Mouse (Mus musculus) ovary, postnatal 14 days (tissue): ENCODE measurements around the gene 1700029I15Rik.

Source experiments
- DNase-seq: peaks from one replicate; pipeline ENCODE4 v3.0.0; 2022; ENCODE audit warnings: low spot score

1700029I15Rik gene

DNA sequence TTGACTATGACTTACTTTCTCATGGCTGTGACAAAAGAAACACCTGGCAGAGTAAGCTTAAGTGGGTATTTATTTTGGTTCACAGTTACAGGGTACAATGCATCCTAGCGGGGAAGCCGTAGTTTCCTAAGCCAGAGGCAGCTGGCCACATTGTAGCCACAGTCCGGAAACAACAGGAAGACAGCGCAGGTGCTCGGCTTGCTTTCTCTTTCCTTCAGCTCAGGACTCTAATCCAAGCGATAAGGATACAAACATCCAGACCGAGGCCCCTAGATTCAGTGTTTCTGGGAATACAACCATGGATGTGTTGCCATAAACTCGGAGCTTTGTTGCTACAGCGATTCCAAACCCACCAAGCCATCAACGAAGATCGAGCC is 8.9 kb upstream of the 1700029I15Rik start:
- no peak for DNase-seq

DNA sequence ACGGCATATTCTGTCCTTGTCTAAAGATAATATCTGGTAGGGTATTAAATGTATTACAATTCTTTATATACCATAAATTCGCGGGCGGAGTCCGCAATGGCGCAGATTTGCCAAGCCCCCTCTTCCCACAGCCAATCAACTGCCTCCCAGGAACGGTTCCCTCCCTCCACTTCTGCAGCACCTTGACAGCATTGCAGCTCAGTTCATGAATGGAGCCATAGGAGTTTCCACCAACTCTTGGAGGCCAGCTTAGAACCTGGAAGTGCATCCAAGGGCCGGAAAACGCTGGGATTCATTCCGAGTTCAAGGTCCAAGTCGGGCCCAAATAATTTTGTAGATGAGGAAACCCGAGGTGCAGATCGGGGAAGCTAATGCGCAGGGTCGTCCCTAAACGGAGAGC is 7.8 kb upstream of the 1700029I15Rik start, which contains the start of the genes Pex16 and Large2:
TSS of gene Pex16 (plus strand) at position 163 of the 400 bp plus-strand sequence.
TSS of gene Large2 (minus strand) at position 356 of the 400 bp plus-strand sequence.
- DNase-seq = no peak

DNA sequence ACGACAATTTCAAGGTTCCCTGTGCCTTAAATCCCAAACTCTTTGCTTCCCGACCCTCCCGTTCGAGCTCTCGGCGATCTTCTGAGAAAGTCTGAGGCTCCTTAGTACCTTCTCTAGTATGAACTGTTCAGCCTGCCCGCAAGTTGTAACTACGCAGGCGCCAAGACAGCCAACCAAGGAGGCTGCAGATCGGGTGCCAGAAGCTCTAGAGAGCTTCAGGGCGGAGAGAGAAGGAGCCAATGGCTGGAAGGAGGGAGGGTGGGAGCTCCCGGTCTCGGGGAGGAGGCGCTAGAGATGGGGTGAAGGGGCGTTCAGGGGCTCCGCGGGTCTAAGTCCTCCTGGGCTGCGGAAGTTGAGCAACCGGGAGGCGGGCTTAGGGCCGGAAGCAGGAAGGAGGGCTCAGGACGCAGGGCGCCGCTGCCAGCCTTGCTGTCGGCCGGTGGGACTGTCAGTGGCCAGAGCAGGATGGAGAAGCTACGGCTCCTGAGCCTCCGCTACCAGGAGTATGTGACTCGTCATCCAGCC is 7.2 kb upstream of the 1700029I15Rik start:
- DNase-seq = peak; percentile 88

DNA sequence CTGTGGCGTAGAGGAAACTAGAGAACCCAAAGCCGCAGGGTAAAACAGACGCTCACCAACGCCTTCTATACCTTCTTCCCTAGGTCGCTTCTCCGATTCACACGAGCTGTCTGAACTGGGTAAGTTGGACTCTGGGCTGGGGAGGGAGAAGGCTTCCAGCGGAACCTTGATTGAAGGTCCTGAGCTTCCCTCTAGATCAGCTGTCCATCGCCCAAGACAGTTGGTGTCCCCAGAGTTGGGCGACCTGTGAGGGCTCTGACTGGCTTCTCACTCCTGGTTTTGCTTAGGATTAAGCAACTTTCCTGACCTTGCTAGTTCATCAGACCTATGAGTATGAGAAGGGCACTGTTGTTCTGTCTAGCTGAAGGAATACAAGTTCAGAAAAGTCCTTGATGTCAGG is 6.5 kb upstream of the 1700029I15Rik start:
- DNase-seq = no peak

DNA sequence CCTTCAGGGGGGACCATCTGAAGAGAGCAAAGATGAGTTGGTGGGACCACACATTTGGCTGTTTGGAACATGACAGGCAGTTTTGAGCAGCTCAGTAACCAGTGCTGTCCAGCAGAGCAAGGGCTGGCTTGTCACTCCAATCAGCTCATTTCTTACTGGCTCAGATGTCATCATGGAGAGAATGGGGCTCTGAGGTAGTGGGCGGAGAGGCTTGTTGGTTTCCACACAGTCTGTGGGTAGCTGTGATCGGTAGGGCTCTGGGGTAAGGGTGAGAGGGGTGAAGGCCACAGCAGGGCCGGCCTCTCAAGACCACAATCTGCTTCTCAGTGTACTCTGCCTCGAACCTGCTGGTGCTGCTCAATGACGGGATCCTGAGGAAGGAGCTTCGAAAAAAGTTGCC is 6.0 kb upstream of the 1700029I15Rik start:
- DNase-seq = no peak

DNA sequence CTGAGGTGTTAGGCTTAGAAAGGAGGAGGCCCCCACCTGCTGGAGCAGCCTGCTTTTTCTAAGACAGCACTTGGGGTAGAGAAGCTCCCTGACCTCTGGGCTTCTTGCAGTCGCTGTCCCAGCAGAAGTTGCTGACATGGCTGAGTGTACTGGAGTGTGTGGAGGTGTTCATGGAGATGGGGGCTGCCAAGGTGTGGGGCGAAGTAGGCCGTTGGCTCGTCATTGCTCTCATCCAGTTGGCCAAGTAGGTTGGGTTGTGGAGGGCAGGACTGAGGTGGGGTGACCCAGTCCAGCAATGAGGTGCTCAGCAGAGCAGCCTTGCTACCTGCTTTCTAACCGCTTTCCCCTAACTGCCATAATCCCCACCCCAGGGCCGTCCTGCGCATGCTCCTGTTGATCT is 5.0 kb upstream of the 1700029I15Rik start:
- DNase-seq = no peak

DNA sequence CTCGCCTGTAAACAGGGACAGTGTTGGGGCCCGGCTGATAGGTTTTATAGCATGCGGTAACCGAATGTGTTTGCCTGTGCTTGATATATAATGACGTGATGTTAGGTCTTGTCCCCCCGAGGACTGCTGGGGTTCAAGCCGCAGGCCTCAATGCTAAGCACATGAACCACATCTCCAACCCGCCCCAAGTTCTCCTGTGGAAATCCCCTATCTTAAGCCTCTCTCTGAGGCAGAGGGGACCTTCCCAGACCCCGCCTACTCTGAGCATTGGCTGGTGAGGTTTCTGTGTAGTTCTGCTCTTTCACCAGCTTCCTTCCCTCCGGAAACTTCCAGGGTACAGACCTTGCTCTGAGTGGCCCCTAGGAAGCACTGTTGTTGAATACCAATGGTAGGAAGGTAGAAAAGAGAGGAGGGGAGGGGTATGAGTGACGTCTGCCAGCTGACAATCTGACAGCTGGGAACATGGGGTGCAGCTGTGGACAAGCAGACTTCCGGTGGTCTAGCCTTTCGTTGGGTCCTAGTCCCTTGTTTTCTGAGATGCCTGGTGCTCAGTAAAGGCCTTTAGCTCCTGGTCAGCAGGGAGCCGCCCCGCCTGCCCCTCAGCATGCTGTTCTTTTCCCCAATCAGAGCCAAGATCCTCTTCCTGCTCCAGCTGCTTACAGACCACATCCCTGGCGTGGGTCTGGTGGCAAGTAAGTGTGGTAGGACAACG is 2.4 kb upstream of the 1700029I15Rik start:
- DNase-seq = no peak

DNA sequence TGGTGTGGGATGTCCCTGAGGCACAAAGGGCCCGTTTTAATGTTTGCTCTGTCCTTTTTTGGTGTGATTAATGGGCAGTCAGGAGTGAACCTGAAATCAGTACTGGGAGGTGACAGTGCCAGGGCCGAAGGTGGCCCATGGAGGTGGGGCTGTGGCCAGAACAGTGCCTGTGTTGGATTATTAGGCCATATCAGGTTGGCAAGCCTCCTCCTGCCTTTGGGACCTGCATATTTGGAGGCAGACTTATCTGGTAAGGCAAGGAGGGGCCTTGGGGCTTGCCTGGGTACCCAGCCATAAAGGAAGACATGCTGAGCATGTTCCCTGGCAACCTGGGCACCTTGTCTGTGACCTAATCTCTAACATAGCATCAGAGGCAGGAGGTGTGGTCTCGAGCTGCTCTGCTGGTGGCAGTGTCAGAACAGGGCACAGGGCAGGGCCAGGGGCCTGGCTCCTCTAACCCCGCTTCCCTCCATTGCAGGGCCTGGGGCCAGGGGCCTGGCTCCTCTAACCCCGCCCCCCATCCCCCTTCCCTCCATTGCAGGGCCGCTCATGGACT is 1.8 kb upstream of the 1700029I15Rik start:
- no peak for DNase-seq

DNA sequence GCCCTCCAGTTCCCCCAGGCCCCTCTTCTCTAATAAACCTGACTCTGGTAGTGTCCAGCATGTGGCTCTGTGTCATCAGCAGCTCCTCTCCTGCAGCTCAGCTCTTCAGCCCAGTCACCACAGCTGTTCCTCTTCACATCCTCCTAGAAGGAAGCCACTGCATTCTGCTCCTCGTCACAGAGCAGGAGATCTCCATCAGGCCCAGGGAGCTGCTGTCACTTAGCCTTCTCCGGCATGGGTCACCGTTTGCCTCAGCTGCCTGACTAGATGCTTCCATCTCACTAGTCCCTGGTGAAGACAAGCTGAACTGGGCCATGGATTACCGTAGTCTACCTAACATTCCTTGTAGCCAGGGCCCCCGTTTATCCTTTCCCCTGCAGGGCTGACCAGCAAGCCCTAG is 1.2 kb upstream of the 1700029I15Rik start:
- DNase-seq = no peak

DNA sequence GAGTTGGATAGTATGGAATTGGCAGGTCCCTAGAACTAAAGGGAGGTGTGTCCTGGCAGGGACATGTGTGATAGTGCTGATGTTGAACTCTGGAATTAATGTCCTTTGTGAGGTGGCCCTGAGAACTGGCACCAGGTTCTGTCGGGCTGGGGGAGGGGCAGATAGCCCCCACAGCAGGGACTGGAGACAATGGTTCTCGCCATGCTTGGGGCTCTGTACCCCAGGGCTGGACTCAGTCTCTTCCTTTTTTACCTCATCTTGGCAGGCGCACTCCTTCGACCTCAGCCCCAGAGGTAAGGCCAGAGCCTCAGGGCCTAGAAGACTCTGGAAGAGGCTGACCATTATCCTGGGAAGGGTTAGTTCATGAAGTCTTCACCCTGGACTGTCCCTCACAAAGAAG is 421 bp downstream of the 1700029I15Rik start:
- no peak for DNase-seq

DNA sequence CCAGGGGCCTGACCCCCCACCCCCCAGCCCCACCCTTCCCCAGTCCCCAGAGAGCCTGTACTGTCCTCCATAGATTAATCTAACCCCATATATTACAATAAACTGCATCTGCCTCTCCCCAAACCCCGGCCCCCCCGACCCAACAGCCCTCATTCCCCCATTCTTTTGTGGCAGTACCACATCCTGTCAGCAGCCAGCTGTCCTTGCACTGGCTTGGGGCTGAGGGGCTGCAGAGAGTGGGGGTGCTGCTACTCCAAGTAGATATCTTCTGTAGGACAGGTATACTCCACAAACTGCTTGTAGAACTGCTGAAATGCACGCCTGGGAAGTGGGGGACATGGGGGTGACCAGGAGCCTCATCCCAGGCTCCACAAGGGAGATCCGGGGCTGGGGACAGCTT is 1.8 kb downstream of the 1700029I15Rik start:
- DNase-seq = no peak

DNA sequence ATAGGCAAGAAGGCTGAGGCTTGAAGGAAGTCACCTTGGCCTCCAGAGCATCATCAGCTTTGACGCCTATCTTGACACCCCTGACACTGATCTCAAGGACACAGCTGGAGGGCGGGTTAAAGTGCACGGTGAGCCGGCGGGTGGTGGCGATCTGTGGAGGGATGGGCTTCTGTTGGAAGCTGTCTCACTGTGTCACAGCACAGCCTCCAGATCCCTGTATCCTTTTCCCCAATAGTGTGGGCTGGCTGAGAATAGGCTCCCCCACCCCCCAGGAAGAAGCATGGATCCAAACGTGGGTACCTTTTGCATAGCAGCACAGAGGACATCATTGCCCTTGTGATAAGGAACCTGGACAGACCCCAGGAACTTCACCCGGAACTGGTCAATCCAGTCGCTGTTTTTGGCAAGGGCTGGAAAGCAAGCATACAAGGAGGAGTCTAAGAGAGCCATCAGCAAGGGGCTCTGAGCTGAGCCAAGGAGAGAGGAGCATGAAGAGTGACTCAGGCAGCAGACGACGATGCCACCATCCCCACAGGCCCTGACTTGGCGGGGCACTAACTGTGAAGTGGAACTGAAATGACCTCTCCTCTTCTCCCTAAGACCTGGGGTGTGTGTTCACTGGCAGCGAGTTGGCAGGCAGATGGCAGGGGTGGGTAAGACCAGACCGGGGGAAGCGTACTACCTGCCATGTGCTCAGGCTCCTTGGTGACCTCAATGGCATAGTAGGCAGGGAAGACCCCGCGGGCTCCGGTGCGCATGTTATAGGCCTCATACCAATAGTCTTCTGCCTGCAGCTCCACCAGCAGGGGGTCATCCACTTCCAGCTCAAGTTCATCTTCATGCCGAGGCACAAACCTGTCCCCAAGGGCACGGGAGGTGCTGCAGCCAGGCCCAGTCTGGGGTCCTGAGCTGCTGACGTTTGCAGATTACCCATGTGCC is 3.0 kb downstream of the 1700029I15Rik start:
- no peak for DNase-seq

DNA sequence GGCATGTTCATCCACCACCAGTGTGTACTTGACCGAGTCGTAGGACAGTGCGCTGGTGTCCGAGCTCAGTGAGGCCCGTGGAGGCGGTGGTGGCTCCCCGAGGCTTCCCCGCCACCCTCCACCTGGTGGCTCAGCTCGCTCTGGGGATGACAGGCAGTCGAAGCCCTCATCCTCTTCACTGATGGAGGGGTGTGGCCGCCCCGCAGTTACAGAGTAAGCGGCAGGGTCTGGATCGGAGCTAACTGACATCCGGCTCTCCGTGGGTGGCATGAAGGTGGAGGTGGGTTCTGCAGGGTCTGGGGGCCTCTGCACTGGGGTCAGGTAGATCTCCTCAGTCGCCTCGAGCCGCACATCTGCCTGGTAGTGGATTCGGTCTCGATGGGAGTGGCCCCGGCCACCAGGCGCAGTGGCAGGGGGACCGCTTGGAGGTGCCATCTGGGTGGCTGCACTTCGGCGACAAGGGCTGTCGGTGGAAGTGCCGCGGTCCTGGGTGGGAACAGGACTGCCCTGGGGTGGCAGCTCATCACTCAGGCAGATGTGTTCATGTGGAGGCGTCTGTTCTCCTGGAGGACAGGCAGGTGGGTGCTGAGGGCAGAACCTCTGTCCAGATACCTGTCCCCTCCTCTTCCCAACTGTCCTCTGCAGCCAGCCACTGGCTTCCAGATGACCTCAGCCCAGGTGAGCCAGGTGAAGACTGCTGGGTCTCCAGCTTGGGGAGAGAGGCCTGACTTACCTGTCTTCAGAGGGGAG is 4.7 kb downstream of the 1700029I15Rik start:
- no peak for DNase-seq

DNA sequence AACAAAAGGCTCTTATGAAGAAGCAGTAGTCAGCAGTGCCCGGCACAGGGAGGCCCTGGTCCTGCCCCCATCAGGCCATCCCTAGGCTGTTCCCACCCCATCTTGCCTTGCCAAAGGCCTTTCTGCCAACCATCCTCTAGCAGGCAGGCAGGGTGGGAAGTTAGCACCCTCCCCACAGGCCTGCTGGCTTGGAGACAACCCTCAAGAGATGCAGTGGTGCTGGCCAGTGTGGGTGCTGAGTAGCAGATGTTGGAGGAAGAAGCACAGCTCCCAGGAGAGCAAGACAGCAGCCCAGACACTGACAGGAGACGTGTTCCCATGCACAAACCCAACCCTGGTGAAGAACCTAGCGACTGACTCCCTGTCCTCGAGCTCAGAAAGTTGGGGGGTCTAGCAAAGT is 5.3 kb downstream of the 1700029I15Rik start:
- no peak for DNase-seq

DNA sequence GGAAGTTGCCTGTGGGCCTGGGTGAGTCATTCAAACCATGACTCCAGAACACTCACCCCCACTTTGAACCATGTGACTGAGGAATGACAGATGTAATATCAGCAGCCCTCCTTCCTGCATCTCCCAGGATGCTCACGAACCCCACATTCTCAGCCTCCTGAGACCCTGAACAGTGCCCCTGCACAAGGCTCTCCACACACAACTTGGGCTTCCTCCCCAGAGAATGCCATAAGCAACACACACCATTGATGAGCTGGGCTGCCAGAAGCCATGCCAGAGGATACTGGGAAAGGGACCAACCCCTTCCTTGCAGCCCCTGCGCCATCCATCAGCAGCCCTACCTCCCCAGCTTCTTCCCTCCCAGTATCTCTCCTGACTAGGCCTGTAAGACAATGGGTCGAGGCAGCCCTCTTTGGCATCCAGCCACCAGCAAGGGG is 5.8 kb downstream of the 1700029I15Rik start:
- no peak for DNase-seq

DNA sequence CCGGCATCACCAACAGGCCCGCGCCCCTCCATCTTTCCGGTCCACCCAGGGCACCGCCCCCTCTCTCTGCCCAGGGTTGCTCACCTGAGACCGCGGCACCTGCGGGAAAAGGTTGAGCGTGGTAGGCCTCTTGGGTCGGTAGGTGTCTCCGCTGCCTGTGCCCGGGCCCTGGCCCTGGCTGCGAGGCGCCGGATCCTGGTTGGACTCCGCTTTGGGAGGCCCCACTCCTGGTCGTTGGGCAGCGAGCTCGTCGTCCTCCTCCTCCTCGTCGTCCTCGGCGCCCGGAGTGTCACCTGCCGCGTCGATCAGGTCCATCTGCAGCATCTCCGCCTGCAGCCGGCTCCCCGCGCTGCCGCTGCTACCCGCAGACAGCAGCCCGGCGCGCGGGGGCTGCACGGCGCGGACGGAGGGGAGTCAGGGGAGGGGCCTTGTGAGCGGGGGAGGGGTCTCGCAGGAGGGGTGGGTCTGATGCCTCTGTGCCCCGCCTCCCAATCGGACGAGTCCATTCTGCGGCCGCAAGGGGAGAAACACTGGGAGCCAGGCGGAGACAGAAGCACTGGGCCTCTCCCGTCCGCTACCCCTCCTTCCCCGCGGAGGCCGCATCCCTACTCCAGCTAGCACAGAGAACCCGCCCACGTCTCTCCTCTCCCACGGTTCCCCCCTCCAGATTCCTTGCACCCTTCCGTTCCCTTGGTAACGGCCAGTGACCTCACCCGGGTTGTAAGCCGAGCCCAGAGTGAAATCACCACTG is 6.7 kb downstream of the 1700029I15Rik start:
- peak; percentile 81 for DNase-seq

DNA sequence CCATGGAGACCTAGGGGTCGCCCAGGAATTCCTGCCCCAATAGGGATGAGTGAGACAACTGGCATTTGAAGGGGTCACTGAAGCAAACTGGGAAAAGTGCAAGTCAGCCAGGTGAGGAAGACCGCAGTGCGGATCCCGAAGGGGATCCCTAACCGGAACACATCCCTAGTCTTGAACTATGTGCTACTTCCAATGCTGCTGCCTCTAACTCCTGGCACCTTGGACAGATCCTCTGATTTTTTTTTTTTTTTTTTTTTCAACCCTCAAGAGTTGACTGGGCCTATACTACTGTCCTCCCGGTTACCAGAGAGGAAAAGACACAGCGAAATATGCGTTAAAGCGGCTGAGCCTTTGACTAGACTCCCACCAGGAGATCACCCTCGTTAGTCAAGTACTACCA is 7.3 kb downstream of the 1700029I15Rik start:
- DNase-seq = no peak

DNA sequence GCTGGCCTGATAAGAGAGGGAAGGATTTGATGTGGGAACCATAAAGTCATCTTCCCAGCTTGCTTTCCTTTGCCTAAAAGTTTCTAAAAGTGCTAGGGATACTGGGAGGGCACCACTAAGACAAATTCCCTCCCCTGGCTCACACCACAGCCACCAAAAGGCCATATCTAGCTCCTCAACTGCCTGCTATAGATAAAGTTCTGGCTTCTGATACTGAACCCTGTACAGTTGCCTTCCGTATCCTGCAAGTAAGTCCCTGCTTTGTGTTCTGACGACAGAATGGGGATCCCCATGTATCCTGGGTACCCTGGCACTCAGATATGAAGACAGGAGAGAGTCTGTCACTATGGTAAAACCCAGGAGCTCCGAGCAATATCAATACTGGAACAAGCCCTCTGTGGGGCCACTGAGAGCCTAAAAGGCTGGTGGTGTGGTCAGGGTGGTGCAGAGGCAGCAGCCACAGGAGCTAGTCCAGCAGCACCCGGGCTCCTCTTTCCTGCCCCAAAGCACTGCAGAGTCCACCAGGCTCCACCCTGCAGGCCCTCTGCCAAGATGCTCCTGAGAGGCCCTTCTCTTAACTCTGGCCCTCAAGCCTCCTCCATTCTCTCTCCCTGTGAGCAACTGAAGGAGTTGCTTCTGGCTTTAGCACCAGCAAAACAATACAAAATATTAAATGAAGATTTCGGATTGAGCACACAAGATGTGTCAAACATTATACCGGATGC is 8.0 kb downstream of the 1700029I15Rik start:
- DNase-seq = no peak

DNA sequence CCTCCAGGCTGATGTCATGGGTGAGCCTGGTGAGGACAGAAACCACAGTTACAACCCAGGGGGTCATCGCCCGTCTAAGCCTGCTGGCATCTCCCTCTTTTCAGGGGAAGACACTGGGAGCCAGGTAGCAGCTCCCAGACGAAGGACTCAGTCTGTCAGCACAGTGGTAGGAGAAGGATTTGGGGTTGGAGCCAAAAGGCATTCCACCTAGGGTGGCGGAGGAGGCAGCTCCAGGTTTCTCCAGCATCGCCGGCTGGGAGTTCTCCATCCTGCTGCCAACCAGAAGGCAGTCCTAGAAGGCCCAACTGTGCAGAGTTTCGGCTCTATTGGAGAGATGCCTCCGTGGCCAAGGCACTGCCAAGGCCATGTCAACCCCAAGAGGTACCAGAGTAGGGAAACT is 8.8 kb downstream of the 1700029I15Rik start:
- DNase-seq = no peak

DNA sequence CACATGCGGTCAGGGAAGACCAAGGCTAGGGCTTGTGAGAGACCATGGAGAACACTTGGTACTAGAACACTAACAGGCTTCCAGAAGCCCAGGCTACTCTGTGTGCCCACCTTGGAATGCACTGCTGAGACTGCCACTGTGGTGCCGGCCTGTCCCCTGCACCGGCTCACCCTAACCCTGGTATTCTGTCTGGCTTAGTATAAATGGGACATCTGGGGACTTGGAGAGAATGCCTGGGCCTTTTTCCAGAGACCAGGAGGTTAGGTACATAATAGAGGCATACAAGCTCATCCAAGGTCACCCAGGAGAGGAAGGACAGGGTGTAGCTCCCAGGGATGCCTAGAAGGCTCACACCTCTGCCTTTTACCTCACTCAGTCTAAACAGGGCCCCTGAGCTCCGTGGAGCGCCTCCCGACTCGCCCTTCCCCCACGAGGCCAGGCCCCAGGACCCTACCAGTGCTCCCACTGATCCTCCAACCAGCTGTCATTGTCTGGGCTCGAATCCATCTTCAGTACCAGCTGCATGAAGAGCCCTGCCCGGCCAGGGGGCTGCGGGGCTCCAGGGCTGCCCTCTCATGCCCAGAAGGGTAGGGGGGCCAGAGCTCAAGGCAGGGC is 9.5 kb downstream of the 1700029I15Rik start:
- no peak for DNase-seq
